Mouse (Mus musculus): ENCODE data around the gene Rassf4.
"Not testable (repeated sequence)": the region's sequence is repeated elsewhere in the genome, so short reads cannot be mapped to it uniquely, and the experiment has no call there.

DNA sequence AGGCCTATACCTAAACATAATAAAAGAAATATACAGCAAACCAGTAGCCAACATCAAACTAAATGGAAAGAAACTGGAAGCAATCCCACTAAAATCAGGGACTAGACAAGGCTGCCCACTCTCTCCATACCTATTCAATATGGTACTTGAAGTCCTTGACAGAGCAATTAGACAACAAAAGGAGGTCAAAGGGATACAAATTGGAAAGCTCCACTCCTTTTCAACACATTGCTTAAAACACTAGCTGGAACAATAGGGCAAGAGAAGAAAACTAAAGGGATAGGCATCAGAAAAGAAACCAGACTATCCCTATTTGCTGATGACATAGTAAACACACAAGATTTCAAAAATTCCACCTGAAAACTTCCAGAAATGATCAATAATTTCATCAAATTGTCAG, 72.8 kb downstream of the Rassf4 start:
- TF ChIP-seq CTCF (IDR thresholded peaks at IDR 0.05; ENCODE audit: borderline replicate concordance, insufficient read depth, low read length); POLR2A (IDR thresholded peaks at IDR 0.05; ENCODE audit: low read depth, low read length): not testable (repeated sequence)

All from embryonic fibroblast, embryonic 13.5 days (primary cell).